Mouse (Mus musculus) limb, embryonic 14.5 days (tissue): ENCODE results near the gene Cabp2. TPM values are rescaled to one million over a fixed set of nuclear protein-coding genes. Genes with fewer than 3 reads are reported as not detected.
A peak's percentile ranks its signal among the peaks of the same experiment; 100 is the strongest.
"Not testable (repeated sequence)": the region's sequence is repeated elsewhere in the genome, so short reads cannot be mapped to it uniquely, and the experiment has no call there.

Experiments used
- ATAC-seq: fragments of 200-750 bp; cut with Nextera tagmentation; 2 replicates; pipeline ENCODE4 v1.8.0; 2017; ENCODE audit warnings: low read depth, moderate number of reproducible peaks, moderate TSS enrichment; ENCODE audit not compliant: low FRiP score
- DNase-seq: peaks from one replicate; pipeline ENCODE4 v3.0.0-alpha.2; 2015; ENCODE audit warnings: low spot score
- H3K27ac ChIP-seq: fragments of 300-500 bp; sonication (generic); replicated peaks from 2 replicates; pipeline ENCODE4 v1.5.1; 2014; ENCODE audit warnings: low read depth, mild to moderate bottlenecking, low read length, moderate library complexity, mixed read lengths
- H3K27me3 ChIP-seq: fragments of 300-500 bp; sonication (generic); 2 replicates; pipeline ENCODE4 v1.6.1; 2014; ENCODE audit warnings: low read length, mixed read lengths; ENCODE audit not compliant: control insufficient read depth, insufficient read depth
- H3K36me3 ChIP-seq: fragments of 300-500 bp; sonication (generic); 2 replicates; pipeline ENCODE4 v1.6.1; 2014; ENCODE audit warnings: mild to moderate bottlenecking, low read length, moderate library complexity, mixed read lengths; ENCODE audit not compliant: control insufficient read depth, insufficient read depth
- H3K4me1 ChIP-seq: fragments of 300-500 bp; sonication (generic); 2 replicates; pipeline ENCODE4 v1.6.1; 2014; ENCODE audit warnings: antibody characterized with exemption, low read length, mixed read lengths; ENCODE audit not compliant: control insufficient read depth, insufficient read depth
- H3K4me2 ChIP-seq: fragments of 300-500 bp; sonication (generic); replicated peaks from 2 replicates; pipeline ENCODE4 v1.6.1; 2014; ENCODE audit warnings: low read depth, mild to moderate bottlenecking, low read length, moderate library complexity; ENCODE audit not compliant: severe bottlenecking
- H3K4me3 ChIP-seq: fragments of 300-500 bp; sonication (generic); replicated peaks from 2 replicates; pipeline ENCODE4 v1.5.1; 2014; ENCODE audit warnings: low read length
- H3K9ac ChIP-seq: fragments of 300-500 bp; sonication (generic); 2 replicates; pipeline ENCODE4 v1.6.1; 2014; ENCODE audit warnings: mild to moderate bottlenecking, low read depth, low read length, moderate library complexity; ENCODE audit not compliant: severe bottlenecking
- H3K9me3 ChIP-seq: fragments of 300-500 bp; sonication (generic); 2 replicates; pipeline ENCODE4 v1.6.1; 2016; ENCODE audit warnings: low read length; ENCODE audit not compliant: control insufficient read depth
- POLR2A ChIP-seq: fragments of 200-500 bp; IDR thresholded peaks from 2 replicates; pipeline ENCODE4 v1.8.0; 2012; ENCODE audit warnings: inconsistent platforms, mild to moderate bottlenecking, moderate library complexity, borderline replicate concordance; ENCODE audit not compliant: insufficient read depth, insufficient read length; ENCODE audit errors: extremely low read depth
- WGBS: fragments of 180-500 bp; shearing (Covaris S2); extraction: QIAGEN DNeasy Blood & Tissue Kit; methylation state at CpG from one replicate; pipeline ENCODE4 v1.1.7; 2014; 5-methylcytosine and 5-hydroxymethylcytosine counted together
- polyA plus RNA-seq, 2 experiments: library from polyadenylated mRNA; depleted of rRNA in 1 of 2; stranded (reverse) in 1 of 2; unstranded in 1 of 2; fragments of >200 nt; fragmentation: Nextera tagmentation in 1 of 2; extraction: Ambion mirVana in 1 of 2; gene quantifications; 2 replicates each; pipeline versions ENCODE4 v1.2.1 to v1.2.3; 2012 to 2014

Gene Cabp2
- polyA plus RNA-seq, 2 experiments, result not detected

GRCm38 (mm10) chr19:4045966-4046865 is 35.2 kb upstream of the Cabp2 start, which contains the start of gene Gstp2:
Gene Gstp2 (minus strand): TSS chr19:4046023.
- peak; percentile 70 for DNase-seq

GRCm38 (mm10) chr19:4046866-4047254 is 34.5 kb upstream of the Cabp2 start:
- H3K27me3 ChIP-seq, result no peaks in the 10 kb centered on the region
- H3K4me2 ChIP-seq, result no peak overlapping the region
- no peaks in the 10 kb centered on the region for H3K9me3 ChIP-seq
- H3K9ac ChIP-seq, result no peak overlapping the region
- no peak overlapping the region for H3K27ac ChIP-seq
- WGBS, result 76% methylated on average over 8 of the region's 8 CpGs
- no peak overlapping the region for H3K4me3 ChIP-seq
- no peaks in the 10 kb centered on the region for H3K36me3 ChIP-seq
- no peak for TF ChIP-seq POLR2A
- no peak for ATAC-seq
- no peak for DNase-seq
- H3K4me1 ChIP-seq, result 0 out of 2 replicates have a peak, but pooled peaks cover 4% of the 10 kb centered on the region

More at GRCm38 (mm10) chr19:4045966-4046865, 35.2 kb upstream of the Cabp2 start, which contains the start of gene Gstp2:
- H3K9ac ChIP-seq, result no peak within 1 kb of the TSS
- no peaks in the 10 kb centered on the region for H3K27me3 ChIP-seq
- 0 out of 2 replicates have a peak, but pooled peaks cover 4% of the 10 kb centered on the region for H3K4me1 ChIP-seq
- no peak within 1 kb of the TSS for H3K4me3 ChIP-seq
- no peak for TF ChIP-seq POLR2A
- WGBS, result 56% methylated on average over 16 of the region's 16 CpGs
- no peak for ATAC-seq
- no peak within 1 kb of the TSS for H3K27ac ChIP-seq
- H3K4me2 ChIP-seq, result no peak within 1 kb of the TSS
- H3K9me3 ChIP-seq, result no peaks in the 10 kb centered on the region
- no peaks in the 10 kb centered on the region for H3K36me3 ChIP-seq

DNA sequence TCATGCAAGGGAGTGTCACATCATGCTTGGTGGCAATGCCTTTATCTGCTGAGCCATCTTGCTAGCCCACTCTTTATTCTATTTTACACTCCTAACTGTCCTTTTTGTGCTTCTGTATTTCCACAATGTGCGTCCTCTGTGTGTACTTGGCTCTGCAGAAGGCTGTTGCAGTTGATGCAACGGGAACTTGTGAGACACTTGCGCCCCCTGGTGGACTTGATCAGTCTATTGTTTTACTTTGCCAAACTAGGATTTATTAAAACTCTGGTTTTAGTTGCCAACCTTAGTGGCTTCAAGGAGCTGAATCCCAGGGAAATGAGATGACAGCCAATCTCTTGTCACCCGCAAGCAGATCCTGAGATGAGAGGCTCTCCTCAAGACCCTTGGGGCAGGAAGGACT is 33.5 kb upstream of the Cabp2 start:
- 0 out of 2 replicates have a peak, but pooled peaks cover 7% of the 10 kb centered on the region for H3K4me1 ChIP-seq
- H3K4me3 ChIP-seq, result no peak overlapping the region
- no peak overlapping the region for H3K9ac ChIP-seq
- ATAC-seq (no peak), DNase-seq (peak; percentile 77)
- H3K27ac ChIP-seq, result no peak overlapping the region
- H3K9me3 ChIP-seq, result no peaks in the 10 kb centered on the region
- 12% methylated on average over 4 of the region's 4 CpGs for WGBS
- no peaks in the 10 kb centered on the region for H3K27me3 ChIP-seq
- no peaks in the 10 kb centered on the region for H3K36me3 ChIP-seq
- no peak overlapping the region for H3K4me2 ChIP-seq
- TF ChIP-seq POLR2A, result no peak

DNA sequence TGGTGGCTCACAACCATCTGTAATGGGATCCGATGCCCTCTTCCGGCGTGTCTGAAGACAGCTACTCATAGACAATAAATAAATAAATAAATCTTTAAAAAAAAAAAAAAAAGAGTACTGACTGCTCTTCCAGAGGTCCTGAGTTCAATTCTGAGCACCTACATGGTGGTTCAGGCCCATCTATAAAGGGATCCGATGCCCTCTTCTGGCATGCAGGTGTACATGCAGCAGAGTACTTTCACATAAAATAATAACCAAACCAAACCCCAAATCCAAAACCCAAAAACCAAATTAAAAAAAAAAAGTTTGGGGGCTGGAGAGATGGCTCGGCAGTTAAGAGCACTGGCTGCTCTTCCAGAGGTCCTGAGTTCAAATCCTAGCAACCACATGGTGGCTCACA is 32.3 kb upstream of the Cabp2 start:
- 84% methylated on average over 5 of the region's 5 CpGs for WGBS
- not testable (repeated sequence) for H3K9ac ChIP-seq, DNase-seq, H3K27ac ChIP-seq, H3K36me3 ChIP-seq, H3K9me3 ChIP-seq, ATAC-seq, H3K4me3 ChIP-seq, H3K4me1 ChIP-seq, H3K4me2 ChIP-seq, H3K27me3 ChIP-seq

DNA sequence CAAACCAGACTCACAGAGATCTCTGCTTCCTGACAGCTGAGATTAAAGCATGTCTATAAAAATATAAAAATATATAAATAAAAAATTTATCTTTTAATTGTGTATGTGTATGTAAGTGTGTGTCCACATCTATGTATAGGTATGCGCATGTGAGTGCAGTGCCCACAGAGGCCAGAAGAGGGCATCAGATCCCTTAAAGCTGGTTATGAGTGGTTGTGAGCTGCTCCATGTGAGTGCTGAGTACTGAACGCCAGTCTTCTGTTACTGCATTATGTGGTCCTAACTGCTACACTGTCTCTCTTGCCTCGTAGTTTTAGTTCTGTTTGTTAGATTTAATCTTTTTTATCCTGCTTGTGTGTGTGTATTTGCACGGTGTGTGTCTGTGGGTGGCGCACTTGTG is 30.4 kb upstream of the Cabp2 start:
- 0 out of 2 replicates have a peak, but pooled peaks cover 2% of the 10 kb centered on the region for H3K4me1 ChIP-seq
- TF ChIP-seq POLR2A, result no peak
- no peaks in the 10 kb centered on the region for H3K36me3 ChIP-seq
- no peak overlapping the region for H3K9ac ChIP-seq
- no peak overlapping the region for H3K4me3 ChIP-seq
- H3K9me3 ChIP-seq, result no peaks in the 10 kb centered on the region
- H3K27me3 ChIP-seq, result no peaks in the 10 kb centered on the region
- ATAC-seq (no peak), DNase-seq (no peak)
- H3K27ac ChIP-seq, result no peak overlapping the region
- WGBS, result 95% methylated on average over 5 of the region's 5 CpGs
- no peak overlapping the region for H3K4me2 ChIP-seq
